Mouse (Mus musculus) erythroblast, embryonic 14.5 days (primary cell): ENCODE results near the gene 4930402F06Rik.

Source experiments
- GATA1 ChIP-seq: IDR thresholded peaks from 2 replicates; pipeline ENCODE4 v1.6.1; 2012; ENCODE audit warnings: low read length, inconsistent platforms, mixed read lengths
- TAL1 ChIP-seq: IDR thresholded peaks from 3 replicates; pipeline ENCODE4 v1.6.1; 2012; ENCODE audit warnings: low read length, inconsistent platforms, mixed read lengths

DNA sequence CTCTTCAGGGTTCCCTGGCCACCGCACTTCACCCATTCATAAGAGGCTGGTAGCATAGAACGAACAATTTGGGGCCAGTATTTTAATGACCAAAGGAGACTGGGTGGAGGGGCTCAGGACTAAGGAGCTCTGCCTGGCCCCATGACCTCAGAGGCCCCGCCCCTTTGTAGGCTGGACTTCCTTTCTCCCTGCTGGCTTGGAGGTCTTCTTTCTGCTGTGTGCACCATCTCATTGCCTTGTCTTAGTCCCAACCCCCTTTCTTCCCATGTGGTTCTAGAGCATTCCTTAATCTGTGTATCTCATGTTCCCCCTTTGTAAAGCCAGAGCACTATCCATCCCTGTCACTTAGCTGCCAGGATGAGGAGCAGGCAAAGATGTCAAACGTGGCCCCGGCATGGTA, 49.3 kb upstream of the 4930402F06Rik start:
- TF ChIP-seq TAL1 (no peak), GATA1 (no peak)
